Mouse (Mus musculus) ZHBTc4 (cell line): Measurements from ENCODE around the gene Chst10.

Experiments
- DNase-seq: peaks from one replicate; pipeline ENCODE4 v3.0.0-alpha.2; 2011; ENCODE audit warnings: low read depth, low spot score

Gene Chst10

DNA sequence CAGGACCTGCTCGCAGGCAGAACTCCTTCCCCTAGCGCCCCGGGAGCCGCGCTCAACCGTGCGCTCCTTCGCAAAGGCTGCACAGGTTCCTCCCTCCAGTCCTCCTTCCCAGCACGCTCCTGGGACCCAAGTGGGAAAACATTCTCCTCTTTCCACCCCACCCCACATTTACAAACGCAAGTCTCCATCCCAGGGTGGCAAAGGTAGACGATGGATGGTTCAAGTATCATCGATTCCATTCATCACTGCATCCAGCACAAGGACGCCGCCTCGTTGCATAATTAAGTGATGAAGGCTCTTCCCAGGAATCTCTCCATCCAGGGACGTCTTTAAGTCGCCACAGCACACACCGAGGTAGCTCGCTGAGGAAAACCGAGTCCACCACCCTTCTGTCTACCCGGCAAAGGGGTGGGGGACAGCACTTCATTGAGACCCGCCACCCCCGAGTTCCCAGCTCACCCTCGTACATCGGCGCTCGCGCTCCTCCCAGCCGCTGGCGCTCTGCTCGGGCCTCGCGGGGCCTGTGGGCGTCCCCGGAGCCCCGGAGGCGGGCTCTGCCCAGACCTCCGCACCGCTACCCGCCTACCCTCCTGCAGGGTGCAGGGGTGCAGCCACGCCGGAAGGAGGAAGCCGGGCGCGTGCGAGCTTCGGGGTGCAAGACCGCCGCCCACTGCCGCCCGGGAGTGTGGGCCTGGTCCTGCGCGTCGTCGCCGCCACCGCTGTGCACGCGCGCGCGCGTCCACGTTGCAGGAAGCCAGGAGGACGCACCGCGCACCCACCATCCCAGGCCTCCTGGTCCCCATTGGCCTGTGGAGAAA lies at the start of gene Chst10:
Gene Chst10 (minus strand): TSS at position 731 of the 818 bp plus-strand sequence.
- peak; percentile 86 for DNase-seq

DNA sequence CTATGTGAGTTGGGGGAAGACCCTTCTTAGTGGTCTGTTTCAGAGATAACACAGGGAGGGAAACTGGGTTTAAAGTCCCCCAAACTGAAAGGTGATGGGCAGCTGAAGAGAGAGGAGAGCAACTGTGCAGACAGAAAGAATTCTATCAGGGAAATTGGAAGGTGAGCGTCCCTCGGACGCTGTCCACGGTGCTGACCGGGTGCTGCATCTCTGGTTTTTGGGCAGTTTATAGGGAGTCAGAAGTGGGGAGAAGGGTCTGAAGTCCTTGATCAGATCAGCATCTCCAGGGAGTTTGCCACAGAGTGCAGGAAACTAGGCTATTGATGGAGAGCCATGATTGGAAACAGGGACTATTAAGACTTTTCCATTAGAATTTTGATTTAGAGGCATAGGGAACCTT lies 41.6 kb upstream of the Chst10 start:
- peak; percentile 62 for DNase-seq

DNA sequence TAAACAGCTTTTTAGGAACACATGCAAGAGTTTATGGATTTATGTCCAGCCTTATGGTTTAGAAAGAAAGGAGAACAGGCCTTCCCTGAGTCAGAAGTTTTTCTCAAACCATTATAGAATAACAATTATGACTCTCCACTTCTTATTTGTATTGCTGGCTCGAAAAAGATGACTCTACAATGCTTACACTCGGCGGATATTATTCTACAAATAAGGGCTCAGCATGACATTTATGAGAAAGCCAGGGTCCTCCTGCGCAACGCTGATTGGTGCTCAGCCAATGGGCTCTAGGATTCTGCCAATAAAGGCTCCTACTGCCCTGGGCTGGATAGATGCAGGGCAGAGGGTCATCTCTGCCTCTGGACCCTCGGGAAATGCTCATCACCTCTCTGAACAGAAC lies 40.9 kb upstream of the Chst10 start, which contains the start of gene Nms:
Gene Nms (plus strand): TSS at position 301 of the 400 bp plus-strand sequence.
- no peak for DNase-seq

DNA sequence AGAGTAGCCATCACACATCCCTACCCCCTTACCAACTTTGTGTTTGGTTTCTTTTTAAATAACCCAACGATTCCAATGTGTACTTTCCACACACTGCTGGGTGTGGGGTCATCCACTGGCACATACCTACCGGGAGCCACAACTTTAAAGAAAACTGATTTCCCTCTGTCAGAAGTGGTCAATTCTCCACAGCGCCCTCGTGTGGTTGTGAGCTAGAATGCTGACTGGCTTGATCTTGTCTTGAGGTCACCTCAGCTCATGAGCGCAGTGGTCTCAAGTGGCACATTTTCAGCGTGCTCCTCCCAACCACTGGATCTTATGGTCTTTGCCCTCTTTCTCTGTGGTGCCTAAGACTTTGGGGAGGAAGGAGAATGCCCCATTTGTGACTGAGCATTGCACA lies 38.8 kb upstream of the Chst10 start:
- peak; percentile 87 for DNase-seq

DNA sequence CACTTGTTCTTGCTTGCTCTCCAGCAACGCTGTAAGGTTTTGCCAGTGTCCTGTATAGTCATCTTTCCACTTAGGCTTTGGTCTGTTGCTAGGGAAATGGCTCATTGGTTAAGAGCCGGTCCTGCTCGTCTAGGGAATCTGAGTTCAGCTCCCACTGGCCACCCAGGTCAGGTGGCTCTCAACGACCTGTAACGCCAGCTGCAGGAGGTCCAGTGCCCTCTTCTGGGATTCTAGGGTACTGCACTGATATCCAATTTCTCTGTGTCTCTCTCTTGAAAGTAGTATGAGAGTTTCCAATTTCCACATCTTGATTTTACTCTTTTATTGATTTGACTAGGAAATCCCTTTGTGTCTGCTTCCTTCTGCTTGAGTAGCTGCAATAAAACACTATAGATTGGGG lies 36.7 kb upstream of the Chst10 start:
- peak; percentile 76 for DNase-seq

DNA sequence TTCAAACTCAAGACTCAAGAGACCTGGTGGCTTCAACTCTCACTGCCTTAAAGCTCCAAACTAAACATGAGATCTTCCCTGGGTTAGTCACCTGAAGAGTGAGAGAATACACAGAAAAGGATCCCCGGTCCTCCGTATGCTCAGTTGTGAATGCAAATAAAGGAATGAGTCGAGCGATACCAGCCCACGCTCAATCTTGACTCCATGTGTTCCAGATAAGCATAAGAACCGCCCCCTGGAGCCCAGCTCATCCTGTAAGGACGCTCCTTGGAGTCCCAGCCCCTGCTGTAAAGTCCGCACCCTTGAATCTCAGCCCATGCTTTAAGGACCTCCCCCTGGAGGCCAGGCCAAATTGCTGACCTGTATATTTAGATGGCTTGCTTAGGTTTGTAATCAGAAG lies 32.8 kb upstream of the Chst10 start:
- DNase-seq = peak; percentile 32

DNA sequence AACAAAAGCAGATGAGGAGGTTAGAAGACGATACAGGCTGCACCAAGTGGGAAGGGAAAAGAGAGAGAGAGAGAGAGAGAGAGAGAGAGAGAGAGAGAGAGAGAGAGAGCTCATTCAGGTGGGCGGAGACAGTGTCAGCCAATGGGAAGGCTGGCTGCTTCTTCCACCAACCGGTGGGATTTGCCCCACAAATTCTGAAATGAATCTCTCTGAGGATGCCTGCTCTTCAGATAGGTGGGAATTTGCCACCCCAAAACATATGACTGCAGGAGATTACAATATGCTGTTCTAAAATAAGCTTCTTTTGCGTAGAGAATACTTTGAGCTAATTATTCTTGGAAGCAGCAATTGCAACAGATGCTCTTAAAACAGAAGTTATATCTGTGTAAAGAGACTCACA lies 31.5 kb upstream of the Chst10 start:
- DNase-seq = no peak

DNA sequence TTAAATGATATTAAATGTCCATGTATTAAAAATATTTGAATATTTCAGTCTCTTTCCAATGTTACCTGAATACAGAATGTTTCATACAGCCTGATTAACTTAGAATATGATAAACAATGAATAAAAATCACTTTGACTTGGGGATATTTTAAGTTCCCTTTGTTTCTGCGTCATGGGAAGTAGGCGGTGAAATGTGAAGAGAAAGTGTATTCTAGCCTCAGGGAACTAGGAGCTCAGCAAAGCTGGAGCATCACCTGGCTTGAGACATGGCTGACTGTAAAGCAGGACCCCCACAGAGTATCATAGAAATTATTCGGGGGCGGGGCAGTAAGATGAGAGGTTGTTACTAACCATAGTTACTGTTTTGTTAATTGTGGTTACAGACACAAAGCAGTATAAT lies 31.0 kb upstream of the Chst10 start:
- DNase-seq = no peak

DNA sequence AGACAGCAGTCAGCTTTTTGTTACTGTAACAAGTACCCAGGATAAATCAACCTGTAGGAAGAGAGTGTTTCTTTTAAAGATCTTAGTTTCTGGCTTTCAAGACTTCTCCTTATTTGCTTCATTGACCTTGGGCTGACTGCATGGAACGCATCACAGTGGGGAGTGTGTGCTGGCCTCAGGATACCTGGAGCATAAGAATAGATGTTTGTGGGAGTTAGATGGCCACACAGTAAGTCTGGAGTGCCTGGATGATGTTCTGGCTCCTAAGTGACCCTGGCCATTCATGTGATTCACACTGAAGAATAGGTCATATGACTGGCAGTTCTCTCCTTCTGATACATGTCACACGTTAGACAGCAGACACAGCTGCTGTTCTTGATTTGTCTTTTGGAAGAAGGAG lies 6.0 kb upstream of the Chst10 start:
- DNase-seq = peak; percentile 53

DNA sequence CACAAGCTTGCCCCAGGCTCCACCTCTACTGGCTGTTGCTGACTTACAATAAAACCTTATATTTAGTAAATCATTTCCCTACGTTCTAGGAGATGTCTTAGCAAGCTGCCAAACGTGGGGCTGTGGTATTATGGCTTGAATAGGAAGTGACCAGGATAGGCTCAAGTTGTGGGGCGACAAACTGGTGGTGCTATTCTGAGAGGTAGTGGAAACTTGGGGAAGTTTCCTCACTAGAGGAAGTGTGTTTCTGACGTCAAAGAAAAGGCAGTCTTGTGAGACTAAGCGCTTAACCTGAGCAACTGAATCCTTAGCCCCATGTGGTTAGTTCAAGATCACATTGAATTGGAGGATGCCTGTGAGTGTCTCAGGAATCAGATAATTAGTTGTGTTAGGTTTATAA lies 4.6 kb upstream of the Chst10 start:
- no peak for DNase-seq

DNA sequence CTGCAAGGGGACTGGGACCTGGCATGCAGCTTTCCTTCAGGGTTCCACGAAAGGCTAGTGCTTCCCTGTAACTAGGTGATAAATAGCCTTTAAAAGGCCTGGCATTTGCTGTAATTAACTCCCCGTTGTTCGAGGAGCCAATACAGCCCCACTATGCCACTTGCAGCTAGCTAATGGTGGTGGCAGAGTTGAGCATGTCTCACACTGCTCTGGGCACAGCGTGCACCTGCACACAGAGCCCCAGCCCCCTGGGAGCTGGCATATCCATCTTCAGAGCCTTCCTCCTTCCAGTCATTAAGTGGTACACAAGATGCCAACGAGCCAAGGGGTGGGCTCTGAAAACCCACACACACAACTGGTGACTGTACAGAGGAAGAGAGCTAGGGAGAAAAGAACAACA lies 4.9 kb downstream of the Chst10 start:
- DNase-seq = no peak

DNA sequence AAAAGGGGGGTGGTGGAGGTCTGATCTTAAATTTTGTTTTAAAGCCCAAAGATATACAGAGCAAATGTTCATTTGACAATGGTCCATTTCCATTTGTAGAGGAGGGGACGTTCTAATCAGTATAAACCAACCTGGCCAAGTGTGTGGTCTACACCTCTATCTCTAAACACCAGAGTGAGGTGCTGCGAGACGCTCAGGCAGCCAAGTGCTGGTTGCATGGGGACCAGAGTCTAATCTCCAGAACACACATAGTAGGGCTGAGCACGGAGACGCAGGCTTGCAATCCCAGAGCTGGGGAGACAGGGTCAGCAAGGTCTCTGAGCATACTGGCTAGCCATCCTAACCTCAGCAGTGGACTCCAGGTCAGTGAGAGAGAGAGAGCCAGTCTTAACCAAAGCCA lies 6.5 kb downstream of the Chst10 start:
- DNase-seq = no peak

DNA sequence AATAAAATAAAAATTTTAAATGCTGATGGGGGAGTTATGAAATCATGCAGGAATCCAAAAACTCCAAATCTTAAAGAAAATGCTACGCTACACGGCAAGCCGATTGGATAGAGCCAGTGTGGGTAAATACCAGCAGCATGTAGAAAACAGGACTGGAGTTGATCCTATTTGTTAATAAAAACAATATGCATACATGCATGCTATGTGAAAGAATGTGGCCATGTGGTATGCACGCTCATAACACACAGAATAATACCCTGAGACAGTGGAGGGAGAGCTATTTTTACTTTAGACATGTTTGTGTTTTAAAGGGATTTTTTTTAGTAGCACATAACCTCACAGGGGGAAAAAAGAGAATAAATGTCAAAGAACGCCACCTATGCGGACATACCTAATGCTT lies 9.2 kb downstream of the Chst10 start:
- DNase-seq = no peak

DNA sequence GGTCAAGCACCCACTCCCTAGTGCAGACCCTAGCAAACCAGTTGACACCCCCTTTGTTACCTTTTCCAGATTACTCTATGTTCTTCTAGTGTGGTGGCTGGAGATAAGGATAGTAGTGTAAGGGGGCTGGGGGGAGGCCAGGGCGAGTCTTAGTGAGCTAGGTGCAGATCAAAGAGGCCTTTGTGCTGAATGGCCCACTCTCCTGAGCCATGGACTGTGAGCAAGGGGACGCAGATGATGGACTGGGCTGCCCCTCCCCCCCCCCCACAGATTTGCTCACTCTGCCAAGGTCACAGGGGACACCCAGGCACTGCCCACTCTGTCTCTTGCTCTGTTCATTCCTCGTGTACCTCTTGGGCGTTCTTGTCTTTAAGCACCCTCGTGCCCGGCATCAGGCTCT lies 10.9 kb downstream of the Chst10 start:
- DNase-seq = no peak

DNA sequence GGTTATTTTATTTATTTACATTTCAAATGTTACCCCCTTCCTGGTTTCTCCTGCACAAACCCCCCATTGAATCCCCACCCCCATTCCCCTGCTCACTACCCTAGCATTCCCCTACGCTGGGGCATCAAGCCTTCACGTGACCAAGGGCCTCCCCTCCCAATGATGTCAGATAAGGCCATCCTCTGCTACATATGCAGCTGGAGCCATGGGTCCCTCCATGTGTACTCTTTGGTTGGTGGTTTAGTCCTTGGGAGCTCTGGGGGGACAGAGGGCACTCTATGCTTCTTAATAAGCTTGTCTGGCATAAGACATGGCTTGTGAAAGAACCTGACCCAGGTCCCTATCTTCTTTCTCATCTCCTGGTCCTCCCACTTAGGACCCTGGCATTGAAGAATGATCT lies 11.4 kb downstream of the Chst10 start:
- DNase-seq = no peak

DNA sequence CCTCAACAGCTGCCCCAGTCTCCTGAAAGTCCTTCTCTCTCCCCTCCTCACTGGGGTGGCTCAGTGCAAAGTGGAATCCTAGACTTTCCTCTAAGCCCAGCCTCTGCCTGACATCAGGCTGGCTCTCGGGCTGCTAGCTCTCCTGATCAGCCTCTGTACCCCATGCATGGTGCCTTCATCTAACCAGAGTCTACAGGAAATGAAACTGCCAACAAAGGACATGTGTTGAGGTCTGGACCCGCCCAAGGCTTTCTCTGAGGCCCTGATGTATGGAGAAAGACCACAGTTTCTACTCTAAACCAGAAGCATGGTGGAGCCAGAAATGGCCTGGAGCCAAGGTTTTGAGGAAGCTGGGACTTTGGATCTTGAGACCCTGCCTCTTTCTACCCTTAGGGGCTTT lies 12.0 kb downstream of the Chst10 start:
- DNase-seq = no peak

DNA sequence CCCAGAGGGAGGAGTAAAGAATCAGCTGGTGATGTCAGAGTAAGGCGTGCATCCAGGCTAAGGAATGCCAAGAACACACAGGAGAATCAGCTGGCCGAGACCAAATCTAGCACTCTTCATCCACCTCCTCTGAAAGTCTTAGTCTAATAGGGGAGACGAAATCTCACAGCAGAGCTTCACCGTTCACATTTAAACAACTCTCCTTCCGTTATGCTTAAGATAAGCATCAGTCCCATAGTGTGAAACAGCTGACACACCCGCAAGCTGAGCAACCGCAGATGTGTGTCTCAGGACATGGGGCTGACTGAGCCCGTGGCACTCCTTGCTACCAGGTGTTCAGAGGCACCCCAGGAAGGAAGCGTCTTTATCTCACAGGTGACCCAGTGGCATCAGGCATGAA lies 14.2 kb downstream of the Chst10 start:
- DNase-seq = peak; percentile 52

DNA sequence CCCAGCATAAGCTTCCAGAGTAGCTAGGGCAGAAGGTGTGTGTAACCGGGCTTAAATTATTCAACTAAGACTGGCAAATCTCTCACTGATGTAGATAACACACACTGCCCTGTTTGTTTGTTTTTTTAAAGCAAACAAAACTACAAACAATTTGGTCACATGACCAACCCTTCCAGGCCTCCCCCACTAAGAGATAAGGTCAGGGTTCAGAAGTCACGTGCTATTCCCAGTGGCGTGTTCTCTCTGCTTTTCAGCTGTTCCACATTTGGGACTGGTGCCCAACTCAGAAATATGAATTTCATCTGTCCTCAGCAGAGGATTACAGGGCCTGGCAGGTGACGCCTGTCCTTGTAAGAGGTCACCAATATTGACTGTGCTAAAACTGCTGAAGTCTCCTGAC lies 15.2 kb downstream of the Chst10 start:
- DNase-seq = no peak

DNA sequence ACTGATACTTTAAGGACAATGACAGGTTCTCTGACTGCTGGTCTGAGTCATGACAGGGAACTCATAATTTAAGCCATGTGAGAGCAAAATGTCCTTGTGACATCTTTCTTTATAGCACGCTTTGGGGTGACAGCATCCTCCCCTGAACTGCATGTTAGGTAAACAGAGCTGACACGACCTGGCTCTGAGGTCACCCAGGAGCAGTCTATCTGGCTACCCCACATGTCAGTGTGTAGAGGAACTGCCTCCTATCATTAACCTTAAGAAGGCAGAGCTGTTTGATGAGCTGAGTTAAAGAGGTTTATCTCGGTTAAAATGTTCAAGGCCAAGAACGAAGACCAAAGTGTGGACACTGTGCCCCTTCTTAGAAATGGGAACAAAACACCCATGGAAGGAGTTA lies 16.6 kb downstream of the Chst10 start:
- DNase-seq = no peak

DNA sequence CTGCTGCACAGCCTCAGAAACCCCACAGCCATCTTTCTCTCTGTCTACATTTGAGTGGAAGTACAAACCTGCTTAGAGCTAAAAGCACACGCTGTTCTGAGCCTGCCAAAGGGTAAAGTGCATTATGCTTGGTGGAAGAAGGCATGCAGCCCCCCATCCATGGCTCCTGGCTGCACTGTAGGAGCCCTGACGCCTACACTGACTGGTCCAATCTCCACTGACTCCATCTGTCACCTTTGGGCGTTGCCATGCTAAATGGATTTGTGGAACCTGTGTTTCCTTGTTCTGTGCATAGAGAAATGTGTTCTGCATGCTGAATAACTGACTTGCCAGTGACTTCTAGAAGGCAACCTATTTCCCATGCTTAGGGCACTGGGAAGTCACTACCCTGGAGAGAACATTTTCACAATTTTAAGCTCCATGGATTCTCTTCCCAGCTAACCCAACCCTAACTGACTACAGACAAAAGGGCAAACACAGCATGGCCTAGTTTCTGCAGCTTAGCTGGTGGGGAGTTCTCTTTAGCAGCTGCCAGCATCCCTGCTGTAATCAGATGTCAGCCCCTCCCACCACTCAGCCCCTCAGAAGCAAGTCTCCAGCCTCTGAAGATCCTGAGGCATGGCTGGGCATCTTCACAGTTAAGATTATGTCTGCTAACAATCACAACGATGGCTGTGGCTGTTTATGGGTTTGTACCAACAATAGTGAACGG lies 21.1 kb downstream of the Chst10 start:
- no peak for DNase-seq

DNA sequence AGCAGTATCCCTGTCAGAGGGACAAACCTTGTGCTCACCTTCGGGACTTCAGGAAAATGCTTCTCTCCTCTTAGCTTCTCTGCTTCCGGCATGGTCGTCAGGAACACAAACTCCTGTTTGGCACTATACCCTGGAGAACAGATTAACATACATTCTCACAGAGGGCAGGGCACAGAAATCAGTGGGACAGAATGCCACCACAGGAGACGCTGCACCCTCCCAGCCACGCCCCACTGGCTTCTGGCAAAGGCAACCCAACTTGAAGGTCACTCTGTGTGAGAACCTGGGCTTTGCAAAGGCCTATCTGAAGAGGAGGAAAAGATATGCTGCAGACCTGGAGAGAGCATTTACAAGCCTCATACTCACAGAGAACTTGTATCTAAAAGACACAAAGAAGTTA lies 24.1 kb downstream of the Chst10 start:
- DNase-seq = peak; percentile 82

DNA sequence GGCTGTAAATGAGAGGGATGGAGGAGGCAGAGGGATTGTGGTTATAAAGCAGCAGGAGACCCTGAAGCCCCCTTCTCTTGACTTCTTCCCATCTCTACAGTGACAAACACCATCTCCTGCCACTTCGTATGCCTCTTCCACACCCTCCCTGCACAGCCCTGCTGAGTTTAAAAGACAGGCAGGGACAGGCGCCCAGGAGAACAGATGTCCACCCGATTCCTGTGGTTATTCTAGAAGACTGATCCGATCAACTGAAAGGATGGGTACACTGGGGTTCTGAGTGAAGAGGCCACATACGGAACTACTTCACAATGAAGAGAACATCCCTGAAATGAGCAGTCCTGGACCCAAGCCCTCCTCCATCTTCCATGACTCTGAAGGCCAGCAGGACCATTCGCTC lies 26.1 kb downstream of the Chst10 start:
- no peak for DNase-seq
